Mouse (Mus musculus): ENCODE measurements around the gene Gstt4. TPM values are rescaled to one million over a fixed set of nuclear protein-coding genes. Genes with fewer than 3 reads are reported as not detected.
"Not testable (repeated sequence)": the region's sequence is repeated elsewhere in the genome, so short reads cannot be mapped to it uniquely, and the experiment has no call there.

Gene Gstt4
- not detected in 2 replicates for polyA plus RNA-seq (2014; fragmentation: Nextera tagmentation; extraction: Ambion mirVana)

DNA sequence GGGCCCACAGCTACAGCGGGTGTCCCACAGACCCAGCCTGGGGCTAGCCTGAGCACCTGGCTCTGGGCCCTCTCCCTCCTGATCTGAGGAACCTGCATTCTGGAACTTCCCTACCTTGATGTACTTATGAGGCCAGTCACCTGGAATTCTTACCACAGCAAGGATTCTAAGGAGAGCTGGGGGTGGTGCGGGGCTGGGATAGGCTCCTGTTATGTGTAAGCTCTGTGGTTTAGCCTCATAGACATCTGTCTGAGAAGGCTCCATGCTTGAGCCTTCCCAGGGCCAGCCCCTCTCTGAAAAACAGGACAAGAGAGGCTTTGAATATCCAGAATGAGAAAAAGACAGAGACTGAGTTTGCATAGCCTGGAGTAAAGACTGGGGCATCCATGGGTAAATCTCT, at the start of gene Gstt4:
Gstt4 (minus strand) TSS at position 101 of the 400 bp plus-strand sequence.
- Histone ChIP-seq H3K9ac (ENCODE audit: low read length) (no peak within 1 kb of the TSS), H3K9me3 (ENCODE audit: control insufficient read depth, low read length) (no peaks in the 10 kb centered on the region), H3K4me2 (no peak within 1 kb of the TSS), H3K4me1 (ENCODE audit: control insufficient read depth, insufficient read depth, low read length) (no peaks in the 10 kb centered on the region), H3K36me3 (ENCODE audit: control insufficient read depth, insufficient read depth, low read length) (no peaks in the 10 kb centered on the region), H3K4me3 (ENCODE audit: low read depth, low read length) (no peak within 1 kb of the TSS), H3K27ac (ENCODE audit: low read depth, low read length) (no peak within 1 kb of the TSS), H3K27me3 (ENCODE audit: control insufficient read depth, insufficient read depth, low read length) (no peaks in the 10 kb centered on the region)
- ATAC-seq (ENCODE audit: low FRiP score), result no peak
- DNase-seq (ENCODE audit: low spot score, missing footprints), result no peak
- 96% methylated on average over 2 of the region's 2 CpGs for WGBS

DNA sequence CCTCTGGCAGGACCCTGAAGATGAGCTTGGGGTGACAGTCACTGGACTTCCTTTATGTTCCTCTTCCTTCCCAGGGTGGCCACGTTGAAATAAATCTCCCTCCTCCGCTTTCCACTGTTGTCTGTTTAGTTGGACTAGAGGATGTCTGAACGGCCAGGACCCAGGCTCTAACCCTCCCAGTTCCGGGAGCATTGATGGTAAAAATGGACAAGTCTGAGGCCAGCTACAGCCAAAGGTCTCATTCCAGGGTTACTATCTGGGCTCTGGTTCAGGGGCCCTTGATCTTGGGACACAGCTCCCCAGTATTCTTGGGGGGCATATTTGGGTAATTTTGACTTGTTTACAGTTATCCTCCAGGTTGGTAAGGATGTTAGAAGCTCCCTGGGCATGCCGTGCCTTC, 39.2 kb upstream of the Gstt4 start:
- Histone ChIP-seq H3K9ac (ENCODE audit: low read length) (no peak overlapping the region), H3K36me3 (ENCODE audit: control insufficient read depth, insufficient read depth, low read length) (0 out of 2 replicates have a peak, but pooled peaks cover 5% of the 10 kb centered on the region), H3K4me3 (ENCODE audit: low read depth, low read length) (no peak overlapping the region), H3K9me3 (ENCODE audit: control insufficient read depth, low read length) (no peaks in the 10 kb centered on the region), H3K27ac (ENCODE audit: low read depth, low read length) (no peak overlapping the region), H3K4me1 (ENCODE audit: control insufficient read depth, insufficient read depth, low read length) (peaks cover 22% of the 10 kb centered on the region), H3K27me3 (ENCODE audit: control insufficient read depth, insufficient read depth, low read length) (no peaks in the 10 kb centered on the region), H3K4me2 (no peak overlapping the region)
- 48% methylated on average over 5 of the region's 5 CpGs for WGBS
- DNase-seq (ENCODE audit: low spot score, missing footprints), result peak; percentile 83
- ATAC-seq (ENCODE audit: low FRiP score), result no peak

DNA sequence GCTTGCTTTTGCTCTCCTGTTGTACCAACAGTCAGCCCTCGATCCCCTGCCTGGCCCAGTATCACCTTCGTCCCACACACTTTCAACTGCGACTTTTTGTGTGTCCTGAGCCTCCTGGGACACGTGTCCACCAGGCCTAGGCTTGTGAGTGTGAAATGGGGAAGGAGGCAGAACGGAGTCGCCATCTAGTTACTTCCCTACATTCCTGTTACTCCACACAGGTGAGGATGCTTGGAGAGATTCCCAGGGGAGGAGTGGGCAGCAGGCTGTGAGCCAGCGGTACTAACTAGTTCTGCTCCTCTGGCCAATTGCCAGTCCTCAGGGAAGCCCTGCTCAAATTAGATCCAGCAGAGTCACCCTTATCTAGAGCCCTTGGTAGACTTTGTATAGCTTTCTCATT, 38.4 kb upstream of the Gstt4 start:
- ATAC-seq (ENCODE audit: low FRiP score) (no peak; the same call in 1 of the 2 replicates), DNase-seq (ENCODE audit: low spot score, missing footprints) (peak; percentile 90)
- Histone ChIP-seq H3K9me3 (ENCODE audit: control insufficient read depth, low read length) (no peaks in the 10 kb centered on the region), H3K27me3 (ENCODE audit: control insufficient read depth, insufficient read depth, low read length) (no peaks in the 10 kb centered on the region), H3K4me2 (peak overlapping the region; percentile 73), H3K27ac (ENCODE audit: low read depth, low read length) (peak overlapping the region; percentile 10; the same call in 1 of the 2 replicates), H3K36me3 (ENCODE audit: control insufficient read depth, insufficient read depth, low read length) (0 out of 2 replicates have a peak, but pooled peaks cover 5% of the 10 kb centered on the region), H3K9ac (ENCODE audit: low read length) (peak overlapping the region; percentile 33; the same call in 1 of the 2 replicates), H3K4me1 (ENCODE audit: control insufficient read depth, insufficient read depth, low read length) (peaks cover 22% of the 10 kb centered on the region), H3K4me3 (ENCODE audit: low read depth, low read length) (no peak overlapping the region)
- WGBS, result 22% methylated on average over 7 of the region's 7 CpGs

DNA sequence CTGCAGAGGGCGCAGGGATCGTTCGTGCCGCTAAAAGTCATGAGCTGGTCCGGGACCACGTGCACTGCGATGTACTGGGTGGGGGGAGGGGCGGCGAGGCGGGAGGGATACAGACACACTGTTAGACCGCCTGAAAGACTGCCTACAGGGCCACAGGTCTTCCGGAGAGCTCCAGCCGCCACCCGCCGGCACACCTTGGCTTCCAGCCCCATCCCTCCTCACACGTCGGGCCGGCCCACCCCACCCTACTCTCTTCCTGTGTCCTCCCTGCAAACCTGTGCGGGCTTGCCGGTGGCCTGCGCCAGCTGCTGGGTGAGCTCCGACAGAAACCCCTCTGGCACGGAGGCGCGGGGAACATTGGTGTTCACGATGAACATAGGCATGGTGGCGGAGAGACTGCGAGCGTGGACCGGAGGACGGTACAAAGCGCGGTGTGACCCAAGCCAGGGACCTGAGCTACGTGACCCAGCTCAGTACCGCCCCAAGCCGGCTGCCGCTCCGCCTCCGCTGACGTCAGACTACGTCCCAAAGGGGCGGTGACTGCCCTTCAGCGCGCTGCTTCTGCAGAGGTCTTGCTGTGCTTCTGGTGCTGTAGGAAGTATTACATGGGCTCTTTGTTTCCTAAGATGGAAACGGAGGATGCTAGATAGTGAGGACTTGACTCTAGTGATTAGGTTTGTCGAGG, 37.6 kb upstream of the Gstt4 start, which contains the start of gene Mif:
Mif (minus strand) TSS at position 455 of the 685 bp plus-strand sequence.
- not testable (repeated sequence) for H3K36me3 ChIP-seq (ENCODE audit: control insufficient read depth, insufficient read depth, low read length); H3K9me3 ChIP-seq (ENCODE audit: control insufficient read depth, low read length); H3K27me3 ChIP-seq (ENCODE audit: control insufficient read depth, insufficient read depth, low read length)
- H3K4me3 ChIP-seq (ENCODE audit: low read depth, low read length), result peak within 1 kb of the TSS; percentile 75
- peak; percentile 100 for DNase-seq (ENCODE audit: low spot score, missing footprints)
- peaks cover 22% of the 10 kb centered on the region for H3K4me1 ChIP-seq (ENCODE audit: control insufficient read depth, insufficient read depth, low read length)
- H3K9ac ChIP-seq (ENCODE audit: low read length), result peak within 1 kb of the TSS; percentile 92
- peak; percentile 96 for ATAC-seq (ENCODE audit: low FRiP score)
- WGBS, result under 1% methylated on average over 34 of the region's 46 CpGs
- peak within 1 kb of the TSS; percentile 73 for H3K4me2 ChIP-seq
- H3K27ac ChIP-seq (ENCODE audit: low read depth, low read length), result peak within 1 kb of the TSS; percentile 83

DNA sequence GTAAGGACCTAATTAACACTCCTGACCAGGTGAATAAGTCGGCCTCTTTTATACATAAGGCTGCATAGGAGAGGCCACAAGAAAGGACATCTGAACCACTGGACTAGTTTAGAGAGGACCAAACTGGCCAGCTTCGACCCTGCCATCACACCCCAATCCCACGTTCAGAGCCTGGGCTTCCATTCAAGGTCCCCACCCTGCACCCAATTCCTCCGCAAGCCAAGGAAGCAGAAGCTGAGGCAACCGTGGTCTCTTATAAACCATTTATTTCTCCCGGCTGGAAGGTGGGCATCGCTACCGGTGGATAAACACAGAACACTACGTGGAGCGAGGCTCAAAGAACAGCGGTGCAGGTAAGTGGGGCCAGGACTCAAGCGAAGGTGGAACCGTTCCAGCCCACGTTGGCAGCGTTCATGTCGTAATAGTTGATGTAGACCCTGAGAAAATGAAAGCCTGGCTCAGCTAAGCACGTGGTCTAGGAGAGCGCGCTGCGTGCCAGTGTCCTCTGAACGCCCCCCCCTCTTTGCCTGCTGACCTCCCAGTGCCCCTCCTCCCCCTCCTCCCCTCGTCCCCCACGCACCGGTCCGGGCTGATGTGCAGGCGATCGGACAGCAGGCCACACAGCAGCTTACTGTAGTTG, 36.9 kb upstream of the Gstt4 start:
- Histone ChIP-seq H3K4me2 (peak overlapping the region; percentile 73), H3K36me3 (ENCODE audit: control insufficient read depth, insufficient read depth, low read length) (0 out of 2 replicates have a peak, but pooled peaks cover 5% of the 10 kb centered on the region), H3K27me3 (ENCODE audit: control insufficient read depth, insufficient read depth, low read length) (no peaks in the 10 kb centered on the region), H3K4me3 (ENCODE audit: low read depth, low read length) (peak overlapping the region; percentile 75), H3K27ac (ENCODE audit: low read depth, low read length) (no peak overlapping the region; the same call in 1 of the 2 replicates), H3K9me3 (ENCODE audit: control insufficient read depth, low read length) (no peaks in the 10 kb centered on the region), H3K4me1 (ENCODE audit: control insufficient read depth, insufficient read depth, low read length) (peaks cover 22% of the 10 kb centered on the region), H3K9ac (ENCODE audit: low read length) (peak overlapping the region; percentile 92)
- ATAC-seq (ENCODE audit: low FRiP score), result peak; percentile 78
- DNase-seq (ENCODE audit: low spot score, missing footprints), result peak; percentile 93
- 2% methylated on average over 27 of the region's 27 CpGs for WGBS

DNA sequence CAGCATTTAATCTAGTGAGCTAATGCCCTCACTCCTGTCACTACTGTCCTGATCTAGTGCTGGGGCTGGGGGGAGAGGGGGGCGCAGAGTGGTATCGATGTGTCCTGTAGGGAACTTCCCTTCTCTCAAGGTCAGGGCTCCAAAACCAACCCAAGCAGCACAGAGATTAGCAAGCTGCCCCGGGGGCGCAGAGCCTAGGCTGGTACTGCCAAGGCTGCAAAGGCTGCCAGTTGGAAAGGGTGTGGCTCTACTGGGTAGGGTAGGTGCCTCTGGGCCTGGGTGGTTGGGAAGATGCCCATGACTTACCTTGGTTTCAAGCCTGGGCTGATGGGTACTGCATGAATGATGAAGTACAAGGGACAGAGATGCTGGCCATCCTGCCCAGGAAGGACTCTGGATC, 35.3 kb upstream of the Gstt4 start:
- no peaks in the 10 kb centered on the region for H3K9me3 ChIP-seq (ENCODE audit: control insufficient read depth, low read length)

DNA sequence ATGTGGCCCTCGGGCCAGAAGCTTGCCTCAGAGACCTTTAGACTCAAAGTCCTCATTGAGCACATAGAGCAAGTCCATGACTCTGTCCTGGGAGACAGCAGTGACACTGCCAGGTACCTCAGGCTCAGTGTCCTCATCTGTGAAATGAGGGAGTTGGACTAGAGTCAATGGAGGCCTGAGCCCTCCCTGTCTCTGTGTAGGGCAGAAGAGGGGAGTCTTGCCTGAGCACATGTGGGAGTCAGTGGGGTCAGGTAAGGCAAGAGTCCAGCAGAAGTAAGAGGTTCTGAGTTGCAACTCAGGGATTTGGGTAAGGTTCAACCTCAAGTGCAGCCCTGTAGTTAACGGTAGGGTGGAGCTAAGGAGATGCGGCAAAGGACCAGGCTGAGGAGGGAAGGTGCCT, 34.6 kb upstream of the Gstt4 start:
- Histone ChIP-seq H3K9me3 (ENCODE audit: control insufficient read depth, low read length) (no peaks in the 10 kb centered on the region), H3K4me2 (no peak overlapping the region), H3K4me1 (ENCODE audit: control insufficient read depth, insufficient read depth, low read length) (peaks cover 22% of the 10 kb centered on the region), H3K27ac (ENCODE audit: low read depth, low read length) (no peak overlapping the region), H3K27me3 (ENCODE audit: control insufficient read depth, insufficient read depth, low read length) (no peaks in the 10 kb centered on the region), H3K36me3 (ENCODE audit: control insufficient read depth, insufficient read depth, low read length) (0 out of 2 replicates have a peak, but pooled peaks cover 5% of the 10 kb centered on the region), H3K4me3 (ENCODE audit: low read depth, low read length) (no peak overlapping the region), H3K9ac (ENCODE audit: low read length) (no peak overlapping the region)
- ATAC-seq (ENCODE audit: low FRiP score) (no peak), DNase-seq (ENCODE audit: low spot score, missing footprints) (no peak)
- 89% methylated on average over 3 of the region's 3 CpGs for whole genome bisulfite sequencing

More for the DNA sequence above, 35.3 kb upstream of the Gstt4 start:
- Histone ChIP-seq H3K36me3 (ENCODE audit: control insufficient read depth, insufficient read depth, low read length) (0 out of 2 replicates have a peak, but pooled peaks cover 5% of the 10 kb centered on the region), H3K9ac (ENCODE audit: low read length) (no peak overlapping the region), H3K4me3 (ENCODE audit: low read depth, low read length) (no peak overlapping the region), H3K4me2 (no peak overlapping the region), H3K27ac (ENCODE audit: low read depth, low read length) (no peak overlapping the region), H3K4me1 (ENCODE audit: control insufficient read depth, insufficient read depth, low read length) (peaks cover 22% of the 10 kb centered on the region), H3K27me3 (ENCODE audit: control insufficient read depth, insufficient read depth, low read length) (no peaks in the 10 kb centered on the region)
- WGBS, result 96% methylated on average over 4 of the region's 4 CpGs
- ATAC-seq (ENCODE audit: low FRiP score) (no peak), DNase-seq (ENCODE audit: low spot score, missing footprints) (peak; percentile 82)

DNA sequence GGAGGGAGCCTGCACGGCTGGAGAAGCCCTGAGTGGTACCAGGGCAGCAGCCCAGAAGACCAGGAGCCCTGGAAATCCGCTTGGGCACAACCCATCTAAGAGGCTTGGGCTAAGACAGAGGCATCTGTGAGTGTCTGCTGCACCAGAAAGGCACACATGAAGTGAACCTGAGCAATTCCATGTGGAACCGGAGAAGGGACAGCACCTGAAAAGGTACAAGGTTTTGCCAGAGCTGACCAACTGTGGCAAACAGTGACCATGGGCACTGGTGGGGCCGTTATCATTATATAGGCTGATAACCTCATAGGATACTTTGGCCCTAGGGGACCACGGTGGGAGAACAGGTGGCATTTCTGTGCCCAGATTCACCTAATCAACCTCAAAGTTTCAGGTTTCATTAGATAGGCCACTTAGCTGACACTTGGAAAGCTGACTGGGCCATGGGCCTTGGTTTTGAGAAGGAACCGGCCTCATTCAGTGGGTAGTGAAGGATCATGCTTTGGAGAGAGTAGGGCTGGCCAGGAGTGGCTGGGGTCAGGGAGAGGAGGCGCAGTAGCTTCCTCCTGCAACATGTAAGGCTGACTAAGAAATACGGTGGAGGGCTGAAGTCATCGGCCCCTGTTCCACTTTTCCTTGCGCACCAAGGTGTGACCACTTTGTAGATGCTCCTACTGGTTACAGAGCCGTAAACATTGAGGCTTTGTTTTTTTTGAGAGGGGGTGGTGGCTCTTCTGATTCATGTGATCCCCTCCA, 34.0 kb upstream of the Gstt4 start:
- 0 out of 2 replicates have a peak, but pooled peaks cover 5% of the 10 kb centered on the region for H3K36me3 ChIP-seq (ENCODE audit: control insufficient read depth, insufficient read depth, low read length)
- no peak overlapping the region for H3K9ac ChIP-seq (ENCODE audit: low read length)
- no peaks in the 10 kb centered on the region for H3K27me3 ChIP-seq (ENCODE audit: control insufficient read depth, insufficient read depth, low read length)
- peaks cover 21% of the 10 kb centered on the region for H3K4me1 ChIP-seq (ENCODE audit: control insufficient read depth, insufficient read depth, low read length)
- 85% methylated on average over 11 of the region's 11 CpGs for WGBS
- no peak overlapping the region for H3K4me2 ChIP-seq
- no peak overlapping the region for H3K27ac ChIP-seq (ENCODE audit: low read depth, low read length)
- H3K4me3 ChIP-seq (ENCODE audit: low read depth, low read length), result no peak overlapping the region
- ATAC-seq (ENCODE audit: low FRiP score) (no peak), DNase-seq (ENCODE audit: low spot score, missing footprints) (peak; percentile 80)
- no peaks in the 10 kb centered on the region for H3K9me3 ChIP-seq (ENCODE audit: control insufficient read depth, low read length)

Data from midbrain, embryonic 11.5 days (tissue).